ENCODE assay signal across 20 mouse cellular contexts in genomic region chr2:23045703-23046102, GRCm38 (mm10).
"Had no signal": no experiment of that assay in that cellular context is flagged by ENCODE, and none has a peak within 500 bp of the region (broad histone marks: within the 10 kb centered on the region; RNA-seq: fewer than 3 reads in every experiment).

No protein-coding gene starts in this region.

- H3K27me3 ChIP-seq: liver, embryonic 13.5 days; liver, embryonic 15.5 days; lung, embryonic 15.5 days; megakaryocyte, embryonic 14.5 days; midbrain, embryonic 12.5 days; neural tube, embryonic 12.5 days; stomach, embryonic 15.5 days had no signal

- ATAC-seq: liver, postnatal 0 days; lung, postnatal 0 days; midbrain, embryonic 16.5 days had no signal

- H3K9ac ChIP-seq: liver, embryonic 13.5 days; liver, embryonic 15.5 days; liver, postnatal 0 days; lung, embryonic 15.5 days; midbrain, embryonic 12.5 days; neural tube, embryonic 12.5 days; stomach, embryonic 15.5 days had no signal

- H3K4me1 ChIP-seq: liver, embryonic 13.5 days; lung, embryonic 15.5 days; midbrain, embryonic 12.5 days; neural tube, embryonic 12.5 days; stomach, embryonic 15.5 days had no signal

- H3K4me2 ChIP-seq: liver, embryonic 13.5 days; liver, embryonic 15.5 days; lung, embryonic 15.5 days; midbrain, embryonic 12.5 days; neural tube, embryonic 12.5 days; stomach, embryonic 15.5 days had no signal

- H3K4me3 ChIP-seq: liver, embryonic 13.5 days; liver, embryonic 15.5 days; lung, embryonic 15.5 days; megakaryocyte, embryonic 14.5 days; midbrain, embryonic 12.5 days; neural tube, embryonic 12.5 days; stomach, embryonic 15.5 days had no signal

- H3K36me3 ChIP-seq: liver, embryonic 13.5 days; liver, embryonic 15.5 days; lung, embryonic 15.5 days; midbrain, embryonic 12.5 days; neural tube, embryonic 12.5 days; stomach, embryonic 15.5 days had no signal

- H3K27ac ChIP-seq: liver, embryonic 13.5 days; liver, embryonic 15.5 days; lung, embryonic 15.5 days; macrophage; midbrain, embryonic 12.5 days; neural tube, embryonic 12.5 days; stomach, embryonic 15.5 days; stomach, postnatal 0 days had no signal

- H3K9me3 ChIP-seq: liver, embryonic 13.5 days; liver, embryonic 15.5 days; lung, embryonic 15.5 days; megakaryocyte, embryonic 14.5 days; midbrain, embryonic 12.5 days; neural tube, embryonic 12.5 days; stomach, embryonic 15.5 days had no signal

- DNase-seq: liver, embryonic 13.5 days; liver, postnatal 0 days; lung, adult 2 months; lung, postnatal 14 days; lung, postnatal 36 days; midbrain, embryonic 14.5 days; right cerebral cortex, postnatal 14 days; thymus, adult 18-20 months; thymus, postnatal 14 days; thymus, postnatal 36 days had no signal
